Mouse (Mus musculus): ENCODE measurements around the gene Enkur. TPM values are rescaled to one million over a fixed set of nuclear protein-coding genes. Genes with fewer than 3 reads are reported as not detected.
"Not testable (repeated sequence)": the region's sequence is repeated elsewhere in the genome, so short reads cannot be mapped to it uniquely, and the experiment has no call there.

Enkur gene
- 2.8 and 3.3 TPM in 2 replicates for polyA plus RNA-seq (2014; fragmentation: Nextera tagmentation; extraction: Ambion mirVana)

DNA sequence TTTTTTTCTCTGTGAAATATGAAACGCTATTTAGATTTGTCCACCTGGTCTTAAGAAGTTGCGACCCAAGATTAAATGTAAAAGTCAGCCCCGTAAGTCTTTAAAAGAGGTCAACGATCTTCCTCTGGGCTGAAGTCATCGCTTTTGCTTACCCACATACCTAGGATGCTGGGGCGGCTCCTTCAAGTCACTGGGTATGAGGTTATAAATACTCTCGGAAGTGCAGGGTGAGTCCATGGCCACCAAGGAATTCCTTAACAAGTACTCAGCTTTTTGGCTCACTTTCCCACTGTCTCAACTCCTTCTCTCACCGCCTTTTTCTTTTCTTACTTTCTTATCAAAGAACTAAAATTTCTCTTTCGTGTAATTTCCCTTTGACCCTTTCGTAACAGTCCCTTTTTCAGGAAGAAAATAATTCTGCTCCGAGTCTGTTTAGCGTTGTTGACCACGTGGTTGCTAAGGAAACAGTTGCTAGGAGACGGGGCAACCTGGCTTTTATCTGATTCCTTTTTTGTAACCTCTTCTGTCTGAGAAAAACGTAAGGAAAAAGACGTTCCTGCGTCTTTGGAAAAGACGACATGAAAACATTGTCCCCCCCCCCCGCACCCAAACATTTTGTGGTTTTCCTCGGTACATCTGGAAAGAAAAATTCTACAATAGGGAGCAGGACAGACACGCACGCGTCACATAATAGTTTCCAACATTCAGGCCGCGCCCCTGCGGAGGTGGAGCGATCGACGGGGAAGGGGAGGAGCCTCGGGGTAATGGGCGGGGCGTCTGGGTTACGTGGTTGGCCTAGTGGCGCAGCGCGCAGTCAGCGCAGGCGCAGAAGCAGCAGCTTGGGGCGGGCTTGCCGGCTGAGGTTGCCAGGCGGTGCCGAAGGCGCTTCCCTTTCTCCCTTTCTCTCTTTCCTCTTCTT lies at the start of gene Enkur, which contains the start of gene Thnsl1:
Enkur (minus strand) TSS at position 454 of the 919 bp plus-strand sequence.
Thnsl1 (plus strand) TSS at position 813 of the 919 bp plus-strand sequence.
- Histone ChIP-seq H3K27me3 (replicated peaks; ENCODE audit: control insufficient read depth, insufficient read depth, low read length) (no peaks in the 10 kb centered on the region), H3K9ac (ENCODE audit: low read length) (peak within 1 kb of the TSS; percentile 81), H3K4me3 (ENCODE audit: low read depth, low read length) (peak within 1 kb of the TSS; percentile 58), H3K36me3 (ENCODE audit: control insufficient read depth, insufficient read depth, low read length) (no peaks in the 10 kb centered on the region), H3K4me1 (ENCODE audit: control insufficient read depth, insufficient read depth, low read length) (peaks cover 7% of the 10 kb centered on the region), H3K4me2 (ENCODE audit: low read length) (peak within 1 kb of the TSS; percentile 68), H3K27ac (ENCODE audit: low read depth, low read length) (peak within 1 kb of the TSS; percentile 79), H3K9me3 (replicated peaks; ENCODE audit: control insufficient read depth, low read length) (no peaks in the 10 kb centered on the region)
- DNase-seq (ENCODE audit: low spot score), result peak; percentile 98
- peak; percentile 99 for ATAC-seq
- 3% methylated on average over 40 of the region's 43 CpGs for WGBS

- Histone ChIP-seq H3K9ac (ENCODE audit: low read length) (no peak overlapping the region), H3K4me2 (ENCODE audit: low read length) (no peak overlapping the region), H3K27ac (ENCODE audit: low read depth, low read length) (no peak overlapping the region), H3K4me1 (ENCODE audit: control insufficient read depth, insufficient read depth, low read length) (no peaks in the 10 kb centered on the region), H3K36me3 (ENCODE audit: control insufficient read depth, insufficient read depth, low read length) (no peaks in the 10 kb centered on the region), H3K4me3 (ENCODE audit: low read depth, low read length) (no peak overlapping the region), H3K9me3 (replicated peaks; ENCODE audit: control insufficient read depth, low read length) (no peaks in the 10 kb centered on the region), H3K27me3 (replicated peaks; ENCODE audit: control insufficient read depth, insufficient read depth, low read length) (no peaks in the 10 kb centered on the region)
- ATAC-seq (no peak), DNase-seq (ENCODE audit: low spot score) (no peak)
These were observed 49.1 kb upstream of the Enkur start for GRCm38 (mm10) chr2:21254308-21254707.

DNA sequence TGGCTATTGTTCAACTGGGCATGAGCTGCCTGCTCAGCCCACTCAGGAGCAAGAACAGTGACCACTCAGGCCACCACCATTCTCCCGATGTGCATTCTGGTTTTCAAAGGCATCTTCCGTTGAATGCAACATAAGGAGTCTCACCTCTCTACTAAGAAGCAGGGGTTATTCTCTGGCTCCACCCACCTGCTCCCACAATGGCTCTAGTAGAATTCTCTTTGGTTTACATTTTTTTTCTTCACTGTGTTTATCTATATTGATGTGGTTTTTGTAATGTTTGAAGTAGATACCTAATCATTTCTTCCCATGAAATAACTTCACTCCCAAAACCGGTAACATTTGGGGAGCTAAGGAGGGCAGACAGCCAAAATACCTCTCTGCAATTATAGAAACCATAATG lies 48.5 kb upstream of the Enkur start:
- H3K4me3 ChIP-seq (ENCODE audit: low read depth, low read length), result no peak overlapping the region
- H3K4me1 ChIP-seq (ENCODE audit: control insufficient read depth, insufficient read depth, low read length), result no peaks in the 10 kb centered on the region
- ATAC-seq (no peak), DNase-seq (ENCODE audit: low spot score) (no peak)
- no peak overlapping the region for H3K4me2 ChIP-seq (ENCODE audit: low read length)
- 72% methylated on average over 3 of the region's 3 CpGs for WGBS
- no peaks in the 10 kb centered on the region for H3K27me3 ChIP-seq (replicated peaks; ENCODE audit: control insufficient read depth, insufficient read depth, low read length)
- H3K27ac ChIP-seq (ENCODE audit: low read depth, low read length), result no peak overlapping the region
- H3K9me3 ChIP-seq (replicated peaks; ENCODE audit: control insufficient read depth, low read length), result no peaks in the 10 kb centered on the region
- H3K9ac ChIP-seq (ENCODE audit: low read length), result no peak overlapping the region
- no peaks in the 10 kb centered on the region for H3K36me3 ChIP-seq (ENCODE audit: control insufficient read depth, insufficient read depth, low read length)

GRCm38 (mm10) chr2:21245477-21246102 lies 40.4 kb upstream of the Enkur start:
- Histone ChIP-seq H3K9ac (ENCODE audit: low read length) (no peak overlapping the region), H3K4me2 (ENCODE audit: low read length) (no peak overlapping the region), H3K9me3 (replicated peaks; ENCODE audit: control insufficient read depth, low read length) (no peaks in the 10 kb centered on the region), H3K27me3 (replicated peaks; ENCODE audit: control insufficient read depth, insufficient read depth, low read length) (no peaks in the 10 kb centered on the region), H3K36me3 (ENCODE audit: control insufficient read depth, insufficient read depth, low read length) (no peaks in the 10 kb centered on the region), H3K4me1 (ENCODE audit: control insufficient read depth, insufficient read depth, low read length) (no peaks in the 10 kb centered on the region), H3K4me3 (ENCODE audit: low read depth, low read length) (no peak overlapping the region), H3K27ac (ENCODE audit: low read depth, low read length) (no peak overlapping the region)
- WGBS, result 93% methylated on average over 2 of the region's 2 CpGs
- DNase-seq (ENCODE audit: low spot score) (no peak), ATAC-seq (no peak)

DNA sequence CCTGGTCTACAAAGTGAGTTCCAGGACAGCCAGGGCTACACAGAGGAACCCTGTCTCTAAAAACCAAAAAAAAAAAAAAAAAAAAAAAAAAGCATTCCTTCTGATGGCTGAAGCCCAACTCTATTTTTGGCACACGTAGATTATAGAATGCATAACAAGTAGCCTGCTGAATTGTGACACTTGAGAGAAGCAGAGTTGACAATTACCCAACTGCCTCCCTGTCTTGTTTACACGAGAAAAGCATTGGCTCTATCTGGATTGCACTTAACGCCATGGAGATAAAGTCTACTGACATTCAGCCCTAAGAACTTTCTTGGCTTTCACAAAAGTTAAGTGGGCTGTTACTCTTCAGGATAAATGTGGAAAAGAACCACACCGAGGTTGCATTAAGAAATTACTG lies 39.8 kb upstream of the Enkur start:
- no peak for DNase-seq (ENCODE audit: low spot score)
- Histone ChIP-seq H3K9ac (ENCODE audit: low read length) (no peak overlapping the region), H3K27ac (ENCODE audit: low read depth, low read length) (no peak overlapping the region), H3K9me3 (replicated peaks; ENCODE audit: control insufficient read depth, low read length) (no peaks in the 10 kb centered on the region), H3K36me3 (ENCODE audit: control insufficient read depth, insufficient read depth, low read length) (no peaks in the 10 kb centered on the region), H3K4me3 (ENCODE audit: low read depth, low read length) (no peak overlapping the region), H3K27me3 (replicated peaks; ENCODE audit: control insufficient read depth, insufficient read depth, low read length) (no peaks in the 10 kb centered on the region), H3K4me2 (ENCODE audit: low read length) (no peak overlapping the region), H3K4me1 (ENCODE audit: control insufficient read depth, insufficient read depth, low read length) (no peaks in the 10 kb centered on the region)
- 69% methylated on average over 4 of the region's 4 CpGs for WGBS
- no peak for ATAC-seq

DNA sequence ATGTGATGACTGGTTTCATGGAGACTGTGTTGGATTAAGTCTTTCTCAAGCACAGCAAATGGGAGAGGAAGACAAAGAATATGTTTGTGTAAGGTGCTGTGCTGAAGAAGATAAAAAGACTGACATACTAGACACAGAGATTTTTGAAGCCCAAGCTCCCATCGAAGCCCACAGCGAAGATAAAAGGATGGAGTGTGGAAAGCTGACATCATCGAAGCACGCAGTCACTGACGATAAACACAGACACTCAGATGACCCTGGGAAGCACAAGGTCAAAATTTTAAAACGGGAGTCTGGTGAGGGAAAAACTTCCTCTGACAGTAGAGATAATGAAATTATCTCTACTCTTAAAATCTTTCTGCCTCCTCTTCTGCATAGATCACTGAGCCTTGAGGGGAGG lies 38.9 kb upstream of the Enkur start:
- not testable (repeated sequence) for H3K9ac ChIP-seq (ENCODE audit: low read length); H3K4me2 ChIP-seq (ENCODE audit: low read length); H3K27me3 ChIP-seq (replicated peaks; ENCODE audit: control insufficient read depth, insufficient read depth, low read length); H3K4me1 ChIP-seq (ENCODE audit: control insufficient read depth, insufficient read depth, low read length); H3K36me3 ChIP-seq (ENCODE audit: control insufficient read depth, insufficient read depth, low read length); H3K4me3 ChIP-seq (ENCODE audit: low read depth, low read length); H3K27ac ChIP-seq (ENCODE audit: low read depth, low read length); H3K9me3 ChIP-seq (replicated peaks; ENCODE audit: control insufficient read depth, low read length); ATAC-seq; DNase-seq (ENCODE audit: low spot score)
- WGBS, result 86% methylated on average over 2 of the region's 6 CpGs

- Histone ChIP-seq H3K27ac (ENCODE audit: low read depth, low read length) (no peak overlapping the region), H3K4me3 (ENCODE audit: low read depth, low read length) (no peak overlapping the region), H3K36me3 (ENCODE audit: control insufficient read depth, insufficient read depth, low read length) (no peaks in the 10 kb centered on the region), H3K27me3 (replicated peaks; ENCODE audit: control insufficient read depth, insufficient read depth, low read length) (no peaks in the 10 kb centered on the region), H3K9me3 (replicated peaks; ENCODE audit: control insufficient read depth, low read length) (no peaks in the 10 kb centered on the region), H3K9ac (ENCODE audit: low read length) (no peak overlapping the region), H3K4me2 (ENCODE audit: low read length) (no peak overlapping the region), H3K4me1 (ENCODE audit: control insufficient read depth, insufficient read depth, low read length) (no peaks in the 10 kb centered on the region)
- DNase-seq (ENCODE audit: low spot score) (no peak), ATAC-seq (no peak)
- WGBS, result 85% methylated on average over 5 of the region's 5 CpGs
These were observed 31.7 kb upstream of the Enkur start for GRCm38 (mm10) chr2:21236846-21237245.

DNA sequence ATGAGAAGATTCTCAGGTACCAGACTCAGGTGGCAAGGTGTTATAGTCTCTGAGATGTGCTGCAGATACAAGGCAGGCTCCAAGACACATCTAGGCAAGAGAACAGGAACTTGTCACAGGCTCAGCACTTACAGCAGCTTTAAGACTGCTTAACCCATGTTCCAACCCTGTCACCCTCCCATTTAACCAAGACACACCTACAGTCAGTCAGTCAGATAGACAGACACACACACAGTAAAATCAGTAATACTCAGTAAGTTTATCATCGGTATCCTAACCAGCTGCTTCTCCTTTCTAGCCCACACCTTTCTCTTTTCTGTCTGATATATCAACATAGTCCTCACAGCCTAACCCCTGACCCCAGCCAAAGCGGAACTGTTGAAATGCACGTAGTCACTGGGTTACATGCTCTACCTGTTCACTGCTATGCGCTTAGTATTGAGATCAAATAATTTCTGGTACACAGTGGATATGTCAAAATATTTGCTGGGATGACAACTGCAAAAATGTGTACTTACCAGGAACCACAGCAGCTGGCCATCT lies 30.8 kb upstream of the Enkur start:
- no peaks in the 10 kb centered on the region for H3K9me3 ChIP-seq (replicated peaks; ENCODE audit: control insufficient read depth, low read length)
- no peaks in the 10 kb centered on the region for H3K36me3 ChIP-seq (ENCODE audit: control insufficient read depth, insufficient read depth, low read length)
- H3K4me1 ChIP-seq (ENCODE audit: control insufficient read depth, insufficient read depth, low read length), result no peaks in the 10 kb centered on the region
- DNase-seq (ENCODE audit: low spot score) (no peak), ATAC-seq (no peak)
- H3K4me2 ChIP-seq (ENCODE audit: low read length), result no peak overlapping the region
- H3K4me3 ChIP-seq (ENCODE audit: low read depth, low read length), result no peak overlapping the region
- no peak overlapping the region for H3K9ac ChIP-seq (ENCODE audit: low read length)
- 94% methylated on average over 4 of the region's 4 CpGs for WGBS
- H3K27me3 ChIP-seq (replicated peaks; ENCODE audit: control insufficient read depth, insufficient read depth, low read length), result no peaks in the 10 kb centered on the region
- no peak overlapping the region for H3K27ac ChIP-seq (ENCODE audit: low read depth, low read length)
